Mouse (Mus musculus): Measurements from ENCODE around the gene Casp2. TPM values are rescaled to one million over a fixed set of nuclear protein-coding genes. Genes with fewer than 3 reads are reported as not detected.
A peak's percentile ranks its signal among the peaks of the same experiment; 100 is the strongest.

Gene Casp2
- polyA plus RNA-seq, 1 experiment from 2014 or later = 57.6 TPM

- Histone ChIP-seq H3K27ac (no peak overlapping the region), H3K9ac (replicated peaks) (no peak overlapping the region), H3K27me3 (peaks cover 13% of the 10 kb centered on the region), H3K36me3 (no peaks in the 10 kb centered on the region), H3K4me1 (replicated peaks) (0 out of 2 replicates have a peak, but pooled peaks cover 8% of the 10 kb centered on the region), H3K4me3 (replicated peaks) (no peak overlapping the region), H3K9me3 (no peaks in the 10 kb centered on the region), H3K4me2 (replicated peaks) (0 out of 2 replicates have a peak overlapping the region, but pooled peaks have one; percentile 28)
- WGBS = 64% methylated on average over 1 of the region's 1 CpGs
- no peak for ATAC-seq
Measured at GRCm38 (mm10) chr6:42247981-42248380, 16.8 kb upstream of the Casp2 start.

GRCm38 (mm10) chr6:42251791-42252190, 13.0 kb upstream of the Casp2 start:
- ATAC-seq = no peak
- Histone ChIP-seq H3K27ac (no peak overlapping the region), H3K4me1 (replicated peaks) (no peaks in the 10 kb centered on the region), H3K4me3 (replicated peaks) (no peak overlapping the region), H3K27me3 (peaks cover 3% of the 10 kb centered on the region), H3K4me2 (replicated peaks) (no peak overlapping the region), H3K9ac (replicated peaks) (no peak overlapping the region), H3K9me3 (no peaks in the 10 kb centered on the region), H3K36me3 (no peaks in the 10 kb centered on the region)
- WGBS = 87% methylated on average over 4 of the region's 4 CpGs

GRCm38 (mm10) chr6:42253103-42253502, 11.7 kb upstream of the Casp2 start:
- WGBS = 85% methylated on average over 2 of the region's 2 CpGs
- no peak overlapping the region for H3K4me3 ChIP-seq (replicated peaks)
- ATAC-seq = no peak
- H3K4me1 ChIP-seq (replicated peaks) = no peaks in the 10 kb centered on the region
- H3K4me2 ChIP-seq (replicated peaks) = no peak overlapping the region
- no peaks in the 10 kb centered on the region for H3K27me3 ChIP-seq
- no peaks in the 10 kb centered on the region for H3K9me3 ChIP-seq
- no peaks in the 10 kb centered on the region for H3K36me3 ChIP-seq
- H3K27ac ChIP-seq = no peak overlapping the region
- H3K9ac ChIP-seq (replicated peaks) = no peak overlapping the region

GRCm38 (mm10) chr6:42257303-42257863, 7.4 kb upstream of the Casp2 start:
- ATAC-seq = peak; percentile 65
- H3K4me2 ChIP-seq (replicated peaks) = no peak overlapping the region
- WGBS = 23% methylated on average over 11 of the region's 11 CpGs
- no peak overlapping the region for H3K27ac ChIP-seq
- H3K4me1 ChIP-seq (replicated peaks) = no peaks in the 10 kb centered on the region
- H3K27me3 ChIP-seq = no peaks in the 10 kb centered on the region; the same call in 1 of the 2 replicates
- no peaks in the 10 kb centered on the region for H3K9me3 ChIP-seq
- no peak overlapping the region for H3K9ac ChIP-seq (replicated peaks)
- H3K36me3 ChIP-seq = no peaks in the 10 kb centered on the region
- no peak overlapping the region for H3K4me3 ChIP-seq (replicated peaks)

- H3K4me1 ChIP-seq (replicated peaks) = no peaks in the 10 kb centered on the region
- no peaks in the 10 kb centered on the region; the same call in 1 of the 2 replicates for H3K27me3 ChIP-seq
- H3K27ac ChIP-seq = no peak overlapping the region
- H3K4me2 ChIP-seq (replicated peaks) = no peak overlapping the region
- H3K9me3 ChIP-seq = no peaks in the 10 kb centered on the region
- WGBS = 81% methylated on average over 6 of the region's 6 CpGs
- ATAC-seq = no peak
- H3K9ac ChIP-seq (replicated peaks) = no peak overlapping the region
- no peaks in the 10 kb centered on the region for H3K36me3 ChIP-seq
- no peak overlapping the region for H3K4me3 ChIP-seq (replicated peaks)
Measured at GRCm38 (mm10) chr6:42260430-42260829, 4.4 kb upstream of the Casp2 start.

DNA sequence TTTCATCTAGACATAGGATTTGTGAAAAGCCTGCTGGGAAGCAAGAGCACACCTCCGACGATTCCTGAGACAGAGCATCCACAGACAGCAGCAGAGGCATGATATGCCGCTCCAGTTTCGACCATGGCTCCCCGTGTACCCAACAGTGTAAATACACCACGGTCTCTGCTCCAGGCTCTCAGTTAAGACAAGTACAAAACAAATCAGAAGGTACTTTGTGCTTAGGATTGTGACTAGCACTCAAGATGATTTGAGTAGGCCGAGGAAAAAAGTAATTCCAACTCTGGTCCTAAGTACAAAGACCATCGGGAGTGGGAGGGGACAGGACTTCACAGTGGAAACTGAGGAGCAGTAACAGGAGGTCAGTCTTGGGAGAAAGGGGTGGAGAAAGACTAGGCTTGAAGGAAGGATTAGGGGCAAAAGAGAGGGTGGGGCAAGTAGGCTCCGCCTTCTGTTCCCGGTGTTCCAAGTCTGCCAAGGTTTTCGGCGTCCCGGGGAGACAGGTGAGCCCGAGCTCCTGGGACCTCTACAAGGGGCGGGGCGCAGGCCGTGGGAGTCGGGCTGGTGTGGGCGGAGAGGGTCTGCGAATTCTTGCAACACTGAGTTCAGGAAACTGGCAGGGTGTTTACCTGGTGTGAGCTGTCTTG, 3.1 kb upstream of the Casp2 start, which contains the start of gene Tmem139:
Gene Tmem139, plus strand, starts transcription at position 447 of the 647 bp plus-strand sequence.
- no peak for ATAC-seq
- Histone ChIP-seq H3K4me2 (replicated peaks) (no peak within 1 kb of the TSS), H3K4me1 (replicated peaks) (peaks cover 5% of the 10 kb centered on the region), H3K4me3 (replicated peaks) (no peak within 1 kb of the TSS), H3K27me3 (no peaks in the 10 kb centered on the region; the same call in 1 of the 2 replicates), H3K27ac (no peak within 1 kb of the TSS), H3K9ac (replicated peaks) (no peak within 1 kb of the TSS), H3K36me3 (no peaks in the 10 kb centered on the region), H3K9me3 (no peaks in the 10 kb centered on the region)
- 20% methylated on average over 20 of the region's 20 CpGs for WGBS

GRCm38 (mm10) chr6:42265391-42266330, 876 bp downstream of the Casp2 start:
- WGBS = under 1% methylated on average over 21 of the region's 21 CpGs
- peaks cover 18% of the 10 kb centered on the region for H3K4me1 ChIP-seq (replicated peaks)
- H3K27me3 ChIP-seq = no peaks in the 10 kb centered on the region; the same call in 1 of the 2 replicates
- peaks cover 33% of the 10 kb centered on the region for H3K36me3 ChIP-seq
- ATAC-seq = no peak
- no peaks in the 10 kb centered on the region for H3K9me3 ChIP-seq
- H3K4me3 ChIP-seq (replicated peaks) = peak overlapping the region; percentile 86
- peak overlapping the region; percentile 82 for H3K4me2 ChIP-seq (replicated peaks)
- H3K9ac ChIP-seq (replicated peaks) = peak overlapping the region; percentile 93
- H3K27ac ChIP-seq = peak overlapping the region; percentile 91

DNA sequence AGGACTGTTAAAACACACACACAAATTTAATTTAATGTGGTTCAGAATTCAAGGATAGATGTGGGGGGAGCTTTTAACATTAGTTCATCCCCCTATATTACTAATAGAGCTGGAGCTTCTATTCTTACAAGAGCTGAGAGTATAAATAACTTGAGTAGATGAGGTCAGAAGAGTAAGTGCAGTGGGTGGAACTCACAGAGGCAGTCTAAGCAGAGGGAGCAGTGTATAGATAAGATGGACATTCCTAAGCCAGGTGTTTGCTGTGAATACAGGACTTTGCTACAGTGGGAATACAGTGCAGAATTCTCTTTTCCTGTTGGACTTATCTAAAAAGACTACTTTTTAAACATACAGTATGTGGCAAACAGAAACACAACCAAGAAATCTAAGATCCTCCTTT, 6.0 kb downstream of the Casp2 start:
- Histone ChIP-seq H3K9ac (replicated peaks) (no peak overlapping the region), H3K27ac (no peak overlapping the region), H3K9me3 (no peaks in the 10 kb centered on the region), H3K36me3 (peaks cover 74% of the 10 kb centered on the region), H3K4me3 (replicated peaks) (no peak overlapping the region), H3K27me3 (no peaks in the 10 kb centered on the region), H3K4me1 (replicated peaks) (peaks cover 18% of the 10 kb centered on the region), H3K4me2 (replicated peaks) (no peak overlapping the region)
- no peak for ATAC-seq

GRCm38 (mm10) chr6:42276151-42276550, 11.4 kb downstream of the Casp2 start:
- H3K4me1 ChIP-seq (replicated peaks) = no peaks in the 10 kb centered on the region
- H3K4me2 ChIP-seq (replicated peaks) = no peak overlapping the region
- H3K4me3 ChIP-seq (replicated peaks) = no peak overlapping the region
- H3K9me3 ChIP-seq = no peaks in the 10 kb centered on the region
- H3K9ac ChIP-seq (replicated peaks) = no peak overlapping the region
- 70% methylated on average over 2 of the region's 2 CpGs for WGBS
- H3K27ac ChIP-seq = no peak overlapping the region
- no peaks in the 10 kb centered on the region for H3K27me3 ChIP-seq
- no peak for ATAC-seq
- peaks cover 87% of the 10 kb centered on the region for H3K36me3 ChIP-seq

GRCm38 (mm10) chr6:42282865-42283528, 18.2 kb downstream of the Casp2 start:
- no peak overlapping the region for H3K4me3 ChIP-seq (replicated peaks)
- no peak overlapping the region for H3K9ac ChIP-seq (replicated peaks)
- no peaks in the 10 kb centered on the region for H3K27me3 ChIP-seq
- no peak overlapping the region for H3K4me2 ChIP-seq (replicated peaks)
- peaks cover 71% of the 10 kb centered on the region for H3K36me3 ChIP-seq
- ATAC-seq = 0 out of 2 replicates have a peak, but pooled peaks have one; percentile 21
- H3K27ac ChIP-seq = no peak overlapping the region
- H3K9me3 ChIP-seq = no peaks in the 10 kb centered on the region
- H3K4me1 ChIP-seq (replicated peaks) = no peaks in the 10 kb centered on the region
- 84% methylated on average over 5 of the region's 5 CpGs for WGBS

DNA sequence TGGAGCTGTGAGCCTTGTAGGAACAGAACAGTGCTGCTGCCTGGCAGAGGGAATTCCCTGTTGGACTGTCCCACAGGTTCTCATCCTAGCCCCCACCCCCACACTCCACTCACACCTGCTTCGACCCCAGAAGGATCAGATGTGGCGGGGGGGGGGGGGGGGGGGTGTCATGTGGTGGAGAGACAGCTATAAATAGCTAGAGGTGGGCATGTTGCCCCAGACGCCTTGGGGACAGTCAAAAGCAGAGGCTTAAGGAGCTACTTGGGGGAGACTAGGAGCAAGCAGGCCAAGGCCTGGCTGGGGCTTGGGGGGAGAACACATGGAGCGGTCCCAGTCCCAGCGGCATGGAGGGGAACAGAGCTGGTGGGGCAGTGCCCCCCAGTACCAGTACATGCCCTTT, 21.7 kb downstream of the Casp2 start, which contains the start of gene Clcn1:
Gene Clcn1, plus strand, starts transcription at position 238 of the 400 bp plus-strand sequence.
- Histone ChIP-seq H3K4me2 (replicated peaks) (no peak within 1 kb of the TSS), H3K36me3 (peaks cover 56% of the 10 kb centered on the region), H3K27me3 (no peaks in the 10 kb centered on the region), H3K4me1 (replicated peaks) (no peaks in the 10 kb centered on the region), H3K9me3 (no peaks in the 10 kb centered on the region), H3K4me3 (replicated peaks) (no peak within 1 kb of the TSS), H3K27ac (no peak within 1 kb of the TSS), H3K9ac (replicated peaks) (no peak within 1 kb of the TSS)
- 83% methylated on average over 4 of the region's 5 CpGs for WGBS
- ATAC-seq = 0 out of 2 replicates have a peak, but pooled peaks have one; percentile 22

All from midbrain, embryonic 13.5 days (tissue).